Mouse (Mus musculus): Measurements from ENCODE around the gene Adgrl2. TPM values are rescaled to one million over a fixed set of nuclear protein-coding genes. Genes with fewer than 3 reads are reported as not detected.

Gene Adgrl2
- polyA plus RNA-seq, 1 experiment from 2014 or later: 4.3 TPM

- Histone ChIP-seq H3K4me2 (no peak overlapping the region), H3K4me3 (replicated peaks) (no peak overlapping the region), H3K4me1 (replicated peaks) (peaks cover 11% of the 10 kb centered on the region), H3K27me3 (no peaks in the 10 kb centered on the region), H3K36me3 (no peaks in the 10 kb centered on the region), H3K9ac (no peak overlapping the region), H3K9me3 (replicated peaks) (no peaks in the 10 kb centered on the region), H3K27ac (no peak overlapping the region)
- WGBS (ENCODE audit: insufficient replicate concordance): 13% methylated on average over 8 of the region's 8 CpGs
- DNase-seq: no peak
- ATAC-seq (ENCODE audit: low read depth): peak; percentile 50; the same call in 1 of the 2 replicates
Observed at GRCm38 (mm10) chr3:148867618-148868017, 122.7 kb downstream of the Adgrl2 start.

DNA sequence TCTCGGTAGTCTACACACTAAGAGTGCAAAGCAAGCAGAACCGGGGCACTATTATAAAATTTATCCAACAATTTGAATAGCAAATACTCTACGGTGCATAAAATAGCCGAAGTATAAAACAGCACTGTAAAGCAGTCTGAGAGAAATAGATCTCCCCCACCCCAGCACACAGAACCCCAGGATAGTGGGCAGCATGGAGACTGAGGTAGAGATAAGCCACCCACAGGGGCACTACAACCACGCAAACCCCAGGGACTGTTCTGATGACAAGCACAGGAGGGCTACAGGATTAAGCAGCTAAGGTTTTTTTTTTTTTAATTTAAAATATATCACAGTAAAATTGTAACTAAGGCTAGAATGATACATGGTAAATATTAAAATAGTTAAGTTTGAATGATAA is 123.7 kb downstream of the Adgrl2 start:
- H3K9me3 ChIP-seq (replicated peaks): no peaks in the 10 kb centered on the region

GRCm38 (mm10) chr3:148866053-148866452 is 124.3 kb downstream of the Adgrl2 start:
- Histone ChIP-seq H3K9ac (no peak overlapping the region), H3K4me1 (replicated peaks) (0 out of 2 replicates have a peak, but pooled peaks cover 4% of the 10 kb centered on the region), H3K27ac (no peak overlapping the region), H3K27me3 (no peaks in the 10 kb centered on the region), H3K4me3 (replicated peaks) (no peak overlapping the region), H3K36me3 (no peaks in the 10 kb centered on the region), H3K9me3 (replicated peaks) (no peaks in the 10 kb centered on the region), H3K4me2 (no peak overlapping the region)
- 73% methylated on average over 7 of the region's 7 CpGs for WGBS (ENCODE audit: insufficient replicate concordance)
- DNase-seq: no peak
- no peak for ATAC-seq (ENCODE audit: low read depth)

More for the DNA sequence above, 123.7 kb downstream of the Adgrl2 start:
- Histone ChIP-seq H3K9ac (no peak overlapping the region), H3K4me1 (replicated peaks) (peaks cover 6% of the 10 kb centered on the region), H3K27me3 (no peaks in the 10 kb centered on the region), H3K27ac (no peak overlapping the region), H3K36me3 (no peaks in the 10 kb centered on the region), H3K4me3 (replicated peaks) (no peak overlapping the region), H3K4me2 (no peak overlapping the region)
- no peak for ATAC-seq (ENCODE audit: low read depth)
- WGBS (ENCODE audit: insufficient replicate concordance): 55% methylated on average over 5 of the region's 5 CpGs
- no peak for DNase-seq

DNA sequence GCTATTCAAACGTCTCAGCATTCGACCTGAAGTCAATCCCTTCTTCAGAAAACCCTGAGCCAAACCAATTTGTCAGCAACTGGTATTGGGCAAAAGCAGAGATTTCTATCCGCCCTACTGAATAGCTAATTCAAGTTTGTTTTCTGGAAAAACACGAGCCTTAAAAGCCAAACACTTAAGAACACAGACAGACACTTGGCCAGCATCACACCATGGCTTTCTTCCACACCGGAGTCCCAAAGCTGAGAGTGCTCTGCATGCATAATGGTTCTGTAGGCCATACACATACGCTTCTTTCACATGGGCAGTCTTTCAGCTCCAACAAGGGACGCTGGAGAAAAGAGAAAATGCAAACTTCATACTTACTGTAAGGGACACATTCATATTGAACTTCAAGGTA is 125.1 kb downstream of the Adgrl2 start:
- Histone ChIP-seq H3K36me3 (no peaks in the 10 kb centered on the region), H3K9ac (no peak overlapping the region), H3K27me3 (no peaks in the 10 kb centered on the region), H3K9me3 (replicated peaks) (no peaks in the 10 kb centered on the region), H3K4me2 (no peak overlapping the region), H3K4me1 (replicated peaks) (0 out of 2 replicates have a peak, but pooled peaks cover 4% of the 10 kb centered on the region), H3K27ac (no peak overlapping the region), H3K4me3 (replicated peaks) (no peak overlapping the region)
- no peak for DNase-seq
- no peak for ATAC-seq (ENCODE audit: low read depth)
- 68% methylated on average over 7 of the region's 7 CpGs for WGBS (ENCODE audit: insufficient replicate concordance)

DNA sequence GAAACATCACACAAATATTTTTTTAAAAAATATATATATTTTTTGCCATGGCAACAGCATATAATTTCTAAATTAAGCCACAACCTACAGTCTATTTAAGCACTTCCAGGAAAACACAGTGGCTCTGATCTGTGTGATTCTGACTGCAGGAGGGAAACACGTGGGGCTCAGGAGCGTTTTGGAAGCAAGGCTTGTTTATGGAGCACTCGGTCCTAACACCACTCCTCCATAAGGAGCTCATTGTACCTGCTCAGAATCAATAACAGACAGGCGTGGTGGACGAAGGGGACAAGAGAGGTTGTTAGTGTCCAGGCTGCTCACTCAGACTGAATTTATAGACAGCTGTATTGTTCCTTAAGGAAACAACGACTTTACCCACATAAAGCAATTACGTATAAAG is 128.5 kb downstream of the Adgrl2 start:
- Histone ChIP-seq H3K4me1 (replicated peaks) (no peaks in the 10 kb centered on the region), H3K4me3 (replicated peaks) (no peak overlapping the region), H3K27ac (no peak overlapping the region), H3K4me2 (no peak overlapping the region), H3K36me3 (peaks cover 5% of the 10 kb centered on the region), H3K27me3 (no peaks in the 10 kb centered on the region), H3K9ac (no peak overlapping the region), H3K9me3 (replicated peaks) (no peaks in the 10 kb centered on the region)
- ATAC-seq (ENCODE audit: low read depth) (no peak), DNase-seq (no peak)
- WGBS (ENCODE audit: insufficient replicate concordance): 69% methylated on average over 7 of the region's 7 CpGs

- Histone ChIP-seq H3K27me3 (no peaks in the 10 kb centered on the region), H3K4me1 (replicated peaks) (no peaks in the 10 kb centered on the region), H3K36me3 (peaks cover 12% of the 10 kb centered on the region), H3K4me2 (no peak overlapping the region), H3K9me3 (replicated peaks) (no peaks in the 10 kb centered on the region), H3K4me3 (replicated peaks) (no peak overlapping the region), H3K27ac (no peak overlapping the region), H3K9ac (no peak overlapping the region)
- DNase-seq: no peak
- WGBS (ENCODE audit: insufficient replicate concordance): 54% methylated on average over 12 of the region's 12 CpGs
- ATAC-seq (ENCODE audit: low read depth): no peak
Observed at GRCm38 (mm10) chr3:148854306-148854910, 135.9 kb downstream of the Adgrl2 start.

- WGBS (ENCODE audit: insufficient replicate concordance): 60% methylated on average over 8 of the region's 8 CpGs
- H3K36me3 ChIP-seq: peaks cover 10% of the 10 kb centered on the region
- no peaks in the 10 kb centered on the region for H3K9me3 ChIP-seq (replicated peaks)
- no peak overlapping the region for H3K27ac ChIP-seq
- H3K9ac ChIP-seq: no peak overlapping the region
- no peak overlapping the region for H3K4me3 ChIP-seq (replicated peaks)
- no peak overlapping the region for H3K4me2 ChIP-seq
- DNase-seq: no peak
- H3K27me3 ChIP-seq: no peaks in the 10 kb centered on the region
- no peaks in the 10 kb centered on the region for H3K4me1 ChIP-seq (replicated peaks)
- no peak for ATAC-seq (ENCODE audit: low read depth)
Observed at GRCm38 (mm10) chr3:148853372-148853771, 137.0 kb downstream of the Adgrl2 start.

- H3K9me3 ChIP-seq (replicated peaks): no peaks in the 10 kb centered on the region
- H3K4me2 ChIP-seq: no peak overlapping the region
- H3K27ac ChIP-seq: no peak overlapping the region
- H3K27me3 ChIP-seq: no peaks in the 10 kb centered on the region
- peaks cover 10% of the 10 kb centered on the region for H3K36me3 ChIP-seq
- ATAC-seq (ENCODE audit: low read depth) (no peak), DNase-seq (no peak)
- WGBS (ENCODE audit: insufficient replicate concordance): 48% methylated on average over 12 of the region's 12 CpGs
- H3K4me3 ChIP-seq (replicated peaks): no peak overlapping the region
- no peak overlapping the region for H3K9ac ChIP-seq
- H3K4me1 ChIP-seq (replicated peaks): no peaks in the 10 kb centered on the region
Observed at GRCm38 (mm10) chr3:148852556-148852955, 137.8 kb downstream of the Adgrl2 start.

DNA sequence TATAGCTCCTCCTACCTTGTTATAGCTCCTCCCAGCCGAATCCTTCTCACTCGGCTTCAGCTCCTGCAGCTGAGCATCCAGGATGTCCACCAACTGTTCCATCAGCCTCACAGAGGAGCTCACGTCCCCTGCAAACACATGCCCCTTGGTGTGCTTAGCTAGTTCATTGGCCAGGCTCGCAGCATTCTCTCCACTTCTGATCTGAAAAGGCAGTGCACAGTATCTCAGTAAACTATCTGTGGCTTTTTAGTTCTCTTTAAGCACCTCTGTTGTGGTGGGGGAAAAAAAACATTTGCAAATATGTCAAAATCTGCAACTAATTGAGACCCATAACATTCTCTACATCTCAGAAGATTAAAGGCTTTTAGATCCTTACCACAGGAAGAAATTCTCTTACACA is 139.5 kb downstream of the Adgrl2 start:
- no peak for DNase-seq
- H3K4me2 ChIP-seq: no peak overlapping the region
- peaks cover 10% of the 10 kb centered on the region for H3K36me3 ChIP-seq
- no peaks in the 10 kb centered on the region for H3K27me3 ChIP-seq
- no peaks in the 10 kb centered on the region for H3K4me1 ChIP-seq (replicated peaks)
- H3K4me3 ChIP-seq (replicated peaks): no peak overlapping the region
- whole genome bisulfite sequencing (ENCODE audit: insufficient replicate concordance): 58% methylated on average over 4 of the region's 4 CpGs
- no peak overlapping the region for H3K27ac ChIP-seq
- no peak for ATAC-seq (ENCODE audit: low read depth)
- H3K9ac ChIP-seq: no peak overlapping the region
- H3K9me3 ChIP-seq (replicated peaks): no peaks in the 10 kb centered on the region

DNA sequence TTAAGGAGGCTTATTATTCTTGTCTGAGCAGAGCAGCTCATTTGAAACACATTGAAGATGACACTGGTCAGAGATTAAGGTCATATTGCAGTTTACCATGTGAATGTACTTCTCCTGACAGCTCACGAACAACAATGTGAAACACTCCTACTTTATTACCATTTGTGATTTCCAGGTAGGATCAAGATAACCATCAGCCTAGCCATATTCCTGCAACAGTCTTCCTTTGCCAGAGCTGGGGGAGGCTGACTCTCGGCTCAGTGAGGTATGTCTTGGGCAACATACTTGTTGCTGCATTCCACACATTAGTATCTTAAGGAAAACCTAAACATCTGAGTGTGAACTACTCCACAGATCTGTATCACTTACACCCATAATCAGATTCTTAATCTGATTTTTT is 142.0 kb downstream of the Adgrl2 start:
- no peak overlapping the region for H3K4me3 ChIP-seq (replicated peaks)
- no peak for DNase-seq
- no peak for ATAC-seq (ENCODE audit: low read depth)
- H3K9ac ChIP-seq: no peak overlapping the region
- no peak overlapping the region for H3K27ac ChIP-seq
- no peaks in the 10 kb centered on the region for H3K9me3 ChIP-seq (replicated peaks)
- H3K4me1 ChIP-seq (replicated peaks): peaks cover 9% of the 10 kb centered on the region; the same call in 1 of the 2 replicates
- no peaks in the 10 kb centered on the region for H3K27me3 ChIP-seq
- H3K4me2 ChIP-seq: no peak overlapping the region
- WGBS (ENCODE audit: insufficient replicate concordance): 59% methylated on average over 2 of the region's 2 CpGs
- peaks cover 10% of the 10 kb centered on the region for H3K36me3 ChIP-seq

GRCm38 (mm10) chr3:148844182-148844581 is 146.2 kb downstream of the Adgrl2 start:
- peak; percentile 77 for ATAC-seq (ENCODE audit: low read depth)
- Histone ChIP-seq H3K36me3 (0 out of 2 replicates have a peak, but pooled peaks cover 3% of the 10 kb centered on the region), H3K27ac (no peak overlapping the region), H3K4me1 (replicated peaks) (peaks cover 9% of the 10 kb centered on the region; the same call in 1 of the 2 replicates), H3K9me3 (replicated peaks) (no peaks in the 10 kb centered on the region), H3K27me3 (no peaks in the 10 kb centered on the region), H3K4me2 (peak overlapping the region; percentile 10; the same call in 1 of the 2 replicates), H3K9ac (no peak overlapping the region), H3K4me3 (replicated peaks) (no peak overlapping the region)
- no peak for DNase-seq
- 17% methylated on average over 6 of the region's 6 CpGs for WGBS (ENCODE audit: insufficient replicate concordance)

DNA sequence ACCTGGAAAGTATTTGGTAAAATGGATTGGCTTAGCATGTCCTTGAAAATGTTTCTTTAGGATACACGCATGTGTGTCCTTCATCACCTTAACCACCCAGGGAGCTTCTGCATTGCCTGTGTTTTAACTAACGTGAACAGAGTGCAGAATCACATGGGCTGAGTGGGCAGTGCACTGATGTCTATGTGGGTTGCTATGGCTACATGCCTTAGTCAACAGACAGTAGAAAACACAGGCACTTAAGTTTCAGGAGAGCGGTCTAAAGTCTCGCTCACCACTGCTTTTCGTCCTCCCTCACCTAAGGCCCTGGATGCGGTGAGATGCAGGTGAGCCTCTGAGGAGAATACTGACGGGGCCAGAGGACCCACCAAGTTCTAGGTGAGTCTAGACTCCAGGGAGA is 147.8 kb downstream of the Adgrl2 start:
- Histone ChIP-seq H3K27ac (no peak overlapping the region), H3K4me2 (no peak overlapping the region), H3K4me3 (replicated peaks) (no peak overlapping the region), H3K36me3 (peaks cover 3% of the 10 kb centered on the region; the same call in 1 of the 2 replicates), H3K4me1 (replicated peaks) (peaks cover 9% of the 10 kb centered on the region; the same call in 1 of the 2 replicates), H3K9me3 (replicated peaks) (no peaks in the 10 kb centered on the region), H3K27me3 (no peaks in the 10 kb centered on the region), H3K9ac (no peak overlapping the region)
- no peak for DNase-seq
- no peak for ATAC-seq (ENCODE audit: low read depth)
- 83% methylated on average over 7 of the region's 7 CpGs for WGBS (ENCODE audit: insufficient replicate concordance)

Measured in liver, embryonic 13.5 days (tissue).